Mouse (Mus musculus) right cerebral cortex, adult 18-20 months (tissue): Measurements from ENCODE around the gene Tnfrsf19.

ENCODE experiments used
- DNase-seq: peaks from one replicate; pipeline ENCODE4 v3.0.0; 2022; ENCODE audit warnings: mixed read lengths

Gene Tnfrsf19

GRCm38 (mm10) chr14:60957611-60958157 lies 88.6 kb downstream of the Tnfrsf19 start:
- no peak for DNase-seq

- DNase-seq, result no peak
Observed at GRCm38 (mm10) chr14:60937481-60938039, 108.7 kb downstream of the Tnfrsf19 start.

GRCm38 (mm10) chr14:60935705-60936104 lies 110.6 kb downstream of the Tnfrsf19 start:
- no peak for DNase-seq

- DNase-seq, result no peak
Observed at GRCm38 (mm10) chr14:60926011-60926410, 120.3 kb downstream of the Tnfrsf19 start.

- no peak for DNase-seq
Observed at GRCm38 (mm10) chr14:60916661-60917060, 129.6 kb downstream of the Tnfrsf19 start.
